ENCODE assay signal across 8 mouse cellular contexts in genomic region chr14:21018977-21019376, GRCm38 (mm10). TPM values are rescaled to one million over a fixed set of nuclear protein-coding genes. Genes with fewer than 3 reads are reported as not detected.
A peak's percentile ranks its signal among the peaks of the same experiment; 100 is the strongest.
DNase-seq lines count a peak whose midpoint lies in the region; ATAC-seq and TF ChIP-seq lines count a peak whose summit lies in the region.

No protein-coding gene starts in this region.

- no peak for ATAC-seq in kidney, postnatal 0 days (replicated peaks; ENCODE audit: low FRiP score, low read depth)
- no peak for ATAC-seq in megakaryocyte, adult 5-6 weeks (ENCODE audit: poor library complexity, severe bottlenecking)

- peak; percentile 68 for TF ChIP-seq CTCF in kidney, postnatal 0 days (IDR thresholded peaks at IDR 0.05; ENCODE audit: low read depth)

- no peaks in the 10 kb centered on the region for H3K9me3 ChIP-seq in kidney, postnatal 0 days (replicated peaks; ENCODE audit: low read length)

- peaks cover 63% of the 10 kb centered on the region for H3K36me3 ChIP-seq in kidney, postnatal 0 days (ENCODE audit: insufficient read depth, low read length)

- no peak overlapping the region for H3K4me2 ChIP-seq in kidney, postnatal 0 days (ENCODE audit: low read length)

- WGBS in kidney, postnatal 0 days, result 53% methylated on average over 3 of the region's 3 CpGs

- no peak overlapping the region for H3K9ac ChIP-seq in kidney, postnatal 0 days (ENCODE audit: low read depth, low read length)

- H3K4me1 ChIP-seq in kidney, postnatal 0 days (replicated peaks; ENCODE audit: insufficient read depth, low read length), result no peaks in the 10 kb centered on the region

- H3K4me3 ChIP-seq in kidney, postnatal 0 days (replicated peaks; ENCODE audit: low read depth, low read length), result no peak overlapping the region

- peak; percentile 59 for DNase-seq in kidney, postnatal 0 days (ENCODE audit: low spot score)
- DNase-seq in kidney, postnatal 4 days, result no peak
- DNase-seq in CD4-positive, CD25-positive, alpha-beta regulatory T cell, adult 2 months (ENCODE audit: low read depth, low spot score), result peak; percentile 70
- DNase-seq in Muller cell, postnatal 12 days (ENCODE audit: inconsistent ontology term), result peak; percentile 55
- DNase-seq in embryo, embryonic 9.5 days (ENCODE audit: extremely low spot score), result peak; percentile 45
- DNase-seq in lung, postnatal 25 days (ENCODE audit: low spot score), result peak; percentile 38
- no peak for DNase-seq in adrenal gland, postnatal 36 days

- H3K27me3 ChIP-seq in kidney, postnatal 0 days (ENCODE audit: insufficient read depth, low read length), result no peaks in the 10 kb centered on the region

- H3K27ac ChIP-seq in kidney, postnatal 0 days, result no peak overlapping the region

RNA-seq across cellular contexts. Expression of gene Ap3m1, which starts 33.3 kb away (rescaled TPM):
- 50.7 and 55.4 TPM in 2 replicates for polyA plus RNA-seq in kidney, postnatal 0 days (2015; fragmentation: Nextera tagmentation; extraction: Ambion mirVana)
- total RNA-seq in megakaryocyte, adult 5-6 weeks (2015), result 66.8 and 78.9 TPM in 2 replicates
- 79.7 and 96.9 TPM in 2 replicates for total RNA-seq in megakaryocyte, adult 5-6 weeks (2017)
- total RNA-seq in adrenal gland, postnatal 36 days (2021), result 10 to 100 TPM; 97.2 to 98.8 TPM

RNA-seq across cellular contexts. Expression of gene Adk, which starts 33.4 kb away (rescaled TPM):
- polyA plus RNA-seq in kidney, postnatal 0 days (2015; fragmentation: Nextera tagmentation; extraction: Ambion mirVana), result 193 and 196 TPM in 2 replicates
- total RNA-seq in megakaryocyte, adult 5-6 weeks (2015), result 41.2 and 47.1 TPM in 2 replicates
- total RNA-seq in megakaryocyte, adult 5-6 weeks (2017), result 28.6 and 54.7 TPM in 2 replicates
- total RNA-seq in adrenal gland, postnatal 36 days (2021), result 100 to 1,000 TPM; 114 to 134 TPM

Comparison
In these comparisons a context has a peak if more than half of its experiments do, and no peak if none do; other contexts are left out.
1. DNase-seq: peak in kidney, postnatal 0 days (single experiment), CD4-positive, CD25-positive, alpha-beta regulatory T cell, adult 2 months (single experiment), Muller cell, postnatal 12 days (single experiment), embryo, embryonic 9.5 days (single experiment) and lung, postnatal 25 days (single experiment); none in kidney, postnatal 4 days (0 of 2) and adrenal gland, postnatal 36 days (0 of 2).